Mouse (Mus musculus) small intestine, adult 10 weeks (tissue): ENCODE measurements around the gene Vmn1r212. TPM values are rescaled to one million over a fixed set of nuclear protein-coding genes. Genes with fewer than 3 reads are reported as not detected.

Experiments
- polyA plus RNA-seq: library from polyadenylated mRNA; stranded (reverse); fragments of 350-450 nt; fragmentation: Illumina TruSeq; extraction: RNeasy Lipid Tissue Mini Kit (QIAGEN cat#74804); gene quantifications from one replicate; pipeline ENCODE4 v1.2.3, GENCODE M21; 2014; ENCODE audit warnings: low replicate concordance

Gene Vmn1r212
- polyA plus RNA-seq: not detected

DNA sequence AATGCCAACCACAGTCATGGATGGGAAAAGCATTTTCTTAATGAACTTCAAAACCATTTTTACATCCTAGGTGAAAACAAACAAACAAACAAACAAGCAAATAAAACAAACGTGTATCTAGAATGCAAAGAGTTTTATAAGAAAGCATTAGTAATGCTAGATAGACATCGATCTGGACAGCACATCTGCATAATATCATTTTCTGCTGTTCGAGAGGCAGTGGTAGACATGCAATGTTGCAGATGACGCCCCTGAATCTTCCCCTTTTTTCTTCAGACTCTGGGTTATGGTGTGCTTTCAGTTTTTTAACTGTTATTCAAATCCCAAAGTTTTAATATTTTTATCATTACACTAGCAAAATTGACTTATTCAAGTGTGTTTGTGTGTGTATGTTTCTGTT lies at the start of gene Vmn1r212:
Vmn1r212 (minus strand) TSS at position 101 of the 400 bp plus-strand sequence.

DNA sequence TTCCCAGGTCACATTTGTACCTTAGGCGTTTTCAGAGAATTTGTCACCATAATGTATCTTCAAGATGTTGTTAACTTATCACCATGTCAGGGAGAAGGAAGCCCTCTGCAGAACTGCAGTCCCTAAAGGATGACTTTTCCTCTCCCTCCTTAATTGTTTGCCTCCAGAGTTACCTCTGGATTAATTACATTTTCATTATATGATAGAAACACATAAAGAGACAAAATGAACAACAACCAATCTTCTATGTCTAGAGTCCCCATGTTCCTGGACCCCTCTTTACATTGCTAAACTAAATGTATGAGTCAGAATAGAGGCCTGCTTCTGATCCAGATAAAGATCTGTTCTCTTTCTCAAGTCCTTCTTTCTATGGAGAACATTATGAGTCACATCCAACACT lies 26.5 kb downstream of the Vmn1r212 start, which contains the start of gene Vmn1r211:
Vmn1r211 (minus strand) TSS at position 101 of the 400 bp plus-strand sequence.

Other genes starting within 250 kb of the Vmn1r212 start
- not detected for gene Vmn1r207-ps, start 154.6 kb downstream of the Vmn1r212 start, polyA plus RNA-seq
- gene Vmn1r208, start 106.8 kb downstream of the Vmn1r212 start, polyA plus RNA-seq: not detected
- gene Vmn1r209, start 74.5 kb downstream of the Vmn1r212 start, polyA plus RNA-seq: not detected
- gene Vmn1r210, start 52.9 kb downstream of the Vmn1r212 start, polyA plus RNA-seq: not detected
- not detected for gene Vmn1r211, start 26.6 kb downstream of the Vmn1r212 start, polyA plus RNA-seq
- gene Vmn1r213, start 123.5 kb upstream of the Vmn1r212 start, polyA plus RNA-seq: not detected
- not detected for gene Vmn1r214, start 146.2 kb upstream of the Vmn1r212 start, polyA plus RNA-seq
- gene Vmn1r215, start 183.8 kb upstream of the Vmn1r212 start, polyA plus RNA-seq: not detected
- not detected for gene Vmn1r217, start 234.0 kb upstream of the Vmn1r212 start, polyA plus RNA-seq
- gene Vmn1r218, start 248.9 kb upstream of the Vmn1r212 start, polyA plus RNA-seq: not detected